Mouse (Mus musculus) midbrain, embryonic 13.5 days (tissue): Measurements from ENCODE around the gene Ctnna2. TPM values are rescaled to one million over a fixed set of nuclear protein-coding genes. Genes with fewer than 3 reads are reported as not detected.
A peak's percentile ranks its signal among the peaks of the same experiment; 100 is the strongest.

Experiments used
- ATAC-seq: fragments of 200-750 bp; cut with Nextera tagmentation; 2 replicates; pipeline ENCODE4 v1.8.0; 2017; ENCODE audit warnings: mild to moderate bottlenecking, moderate TSS enrichment, moderate library complexity
- H3K27ac ChIP-seq: fragments of 300-500 bp; sonication (generic); 2 replicates; pipeline ENCODE4 v1.5.1; 2015; ENCODE audit warnings: inconsistent platforms, mild to moderate bottlenecking, moderate library complexity
- H3K27me3 ChIP-seq: fragments of 300-500 bp; sonication (generic); 2 replicates; pipeline ENCODE4 v1.6.1; 2015; ENCODE audit warnings: mild to moderate bottlenecking, inconsistent platforms
- H3K36me3 ChIP-seq: fragments of 300-500 bp; sonication (generic); 2 replicates; pipeline ENCODE4 v1.6.1; 2015; ENCODE audit warnings: mild to moderate bottlenecking, inconsistent platforms
- H3K4me1 ChIP-seq: fragments of 300-500 bp; sonication (generic); replicated peaks from 2 replicates; pipeline ENCODE4 v1.6.1; 2015; ENCODE audit warnings: inconsistent platforms
- H3K4me2 ChIP-seq: fragments of 300-500 bp; sonication (generic); replicated peaks from 2 replicates; pipeline ENCODE4 v1.6.1; 2015; ENCODE audit warnings: moderate library complexity, mild to moderate bottlenecking, inconsistent platforms
- H3K4me3 ChIP-seq: fragments of 300-500 bp; sonication (generic); replicated peaks from 2 replicates; pipeline ENCODE4 v1.5.1; 2015; ENCODE audit warnings: mild to moderate bottlenecking, inconsistent platforms
- H3K9ac ChIP-seq: fragments of 300-500 bp; sonication (generic); replicated peaks from 2 replicates; pipeline ENCODE4 v1.6.1; 2015; ENCODE audit warnings: mild to moderate bottlenecking, inconsistent platforms
- H3K9me3 ChIP-seq: fragments of 300-500 bp; sonication (generic); 2 replicates; pipeline ENCODE4 v1.6.1; 2016; ENCODE audit warnings: mild to moderate bottlenecking, inconsistent platforms
- WGBS: fragments of 180-500 bp; shearing (Covaris S2); methylation state at CpG from one replicate; pipeline ENCODE4 v1.1.7; 2015; 5-methylcytosine and 5-hydroxymethylcytosine counted together
- polyA plus RNA-seq: library from polyadenylated mRNA; unstranded; fragments of >200 nt; fragmentation: Nextera tagmentation; extraction: Ambion mirVana; gene quantifications from 2 replicates; pipeline ENCODE4 v1.2.1, GENCODE M21; 2015

The Ctnna2 gene
- polyA plus RNA-seq, 1 experiment from 2014 or later: 137 TPM

DNA sequence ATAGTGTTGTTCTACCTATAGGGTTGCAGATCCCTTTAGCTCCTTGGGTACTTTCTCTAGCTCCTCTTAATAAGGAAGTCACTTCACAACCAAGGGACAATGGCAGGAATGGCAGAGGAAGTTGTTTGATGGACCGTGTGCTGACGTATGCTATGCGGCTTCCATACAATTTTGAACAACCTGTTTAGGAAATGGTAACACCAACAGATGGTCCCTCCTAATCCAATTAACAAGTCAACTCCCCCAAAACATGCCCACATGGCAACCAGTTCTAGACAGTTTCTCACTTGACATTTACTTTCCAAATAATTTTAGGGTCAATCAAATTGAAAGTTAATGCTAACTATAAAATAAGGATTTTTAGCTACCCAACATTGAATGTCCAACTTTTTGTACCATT is 176.9 kb downstream of the Ctnna2 start:
- Histone ChIP-seq H3K36me3 (no peaks in the 10 kb centered on the region), H3K27ac (no peak overlapping the region), H3K27me3 (no peaks in the 10 kb centered on the region), H3K9ac (no peak overlapping the region), H3K4me2 (no peak overlapping the region), H3K4me1 (0 out of 2 replicates have a peak, but pooled peaks cover 4% of the 10 kb centered on the region), H3K4me3 (no peak overlapping the region), H3K9me3 (no peaks in the 10 kb centered on the region)
- ATAC-seq: no peak
- WGBS: 66% methylated on average over 3 of the region's 3 CpGs

GRCm38 (mm10) chr6:77783342-77783741 is 196.2 kb downstream of the Ctnna2 start:
- Histone ChIP-seq H3K4me1 (peaks cover 6% of the 10 kb centered on the region), H3K9ac (no peak overlapping the region), H3K4me2 (no peak overlapping the region), H3K27me3 (no peaks in the 10 kb centered on the region), H3K27ac (no peak overlapping the region), H3K4me3 (no peak overlapping the region), H3K36me3 (no peaks in the 10 kb centered on the region), H3K9me3 (no peaks in the 10 kb centered on the region)
- ATAC-seq: no peak
- 60% methylated on average over 3 of the region's 3 CpGs for WGBS

DNA sequence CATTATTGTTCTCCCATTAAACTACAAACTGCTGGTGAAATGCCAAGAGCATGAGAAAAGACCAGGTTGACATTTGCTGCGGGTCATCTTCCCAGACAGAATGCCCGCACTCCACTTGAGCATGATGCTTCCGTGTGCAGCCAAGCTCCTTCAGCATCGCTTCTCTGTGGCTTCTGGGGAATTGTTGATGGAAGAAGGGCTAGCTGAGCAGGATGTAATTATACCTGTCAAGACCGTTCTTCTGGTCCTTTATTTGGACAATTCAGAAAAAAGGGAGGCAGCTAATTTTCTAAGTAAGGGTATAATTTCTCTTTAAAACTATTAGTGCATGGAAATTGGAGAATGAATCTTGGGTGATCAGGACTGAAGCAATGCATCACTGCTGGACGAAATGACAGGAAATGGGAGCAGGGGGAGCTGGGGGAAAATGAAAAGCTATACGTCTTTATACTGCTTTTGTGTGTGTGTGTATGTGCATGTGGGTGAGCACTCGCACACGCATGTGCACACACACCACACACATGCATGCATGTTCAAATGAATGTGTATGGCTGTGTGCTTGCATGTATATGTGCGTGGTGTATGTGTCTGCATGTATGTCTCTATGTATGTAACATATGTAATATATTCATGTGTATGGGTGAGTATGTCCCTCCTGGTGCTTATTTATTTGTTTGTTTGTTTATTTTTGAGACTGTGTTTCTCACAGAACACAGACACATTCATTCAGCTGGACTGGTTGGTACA is 211.0 kb downstream of the Ctnna2 start:
- Histone ChIP-seq H3K9me3 (no peaks in the 10 kb centered on the region), H3K9ac (no peak overlapping the region), H3K4me1 (0 out of 2 replicates have a peak, but pooled peaks cover 2% of the 10 kb centered on the region), H3K4me3 (no peak overlapping the region), H3K36me3 (0 out of 2 replicates have a peak, but pooled peaks cover 3% of the 10 kb centered on the region), H3K4me2 (no peak overlapping the region), H3K27ac (no peak overlapping the region), H3K27me3 (no peaks in the 10 kb centered on the region)
- 88% methylated on average over 10 of the region's 10 CpGs for WGBS
- no peak for ATAC-seq

GRCm38 (mm10) chr6:77758164-77758563 is 221.3 kb downstream of the Ctnna2 start:
- Histone ChIP-seq H3K9me3 (no peaks in the 10 kb centered on the region), H3K4me3 (no peak overlapping the region), H3K27me3 (no peaks in the 10 kb centered on the region), H3K4me1 (no peaks in the 10 kb centered on the region), H3K9ac (no peak overlapping the region), H3K4me2 (no peak overlapping the region), H3K36me3 (no peaks in the 10 kb centered on the region), H3K27ac (no peak overlapping the region)
- no peak for ATAC-seq
- WGBS: 85% methylated on average over 3 of the region's 3 CpGs

DNA sequence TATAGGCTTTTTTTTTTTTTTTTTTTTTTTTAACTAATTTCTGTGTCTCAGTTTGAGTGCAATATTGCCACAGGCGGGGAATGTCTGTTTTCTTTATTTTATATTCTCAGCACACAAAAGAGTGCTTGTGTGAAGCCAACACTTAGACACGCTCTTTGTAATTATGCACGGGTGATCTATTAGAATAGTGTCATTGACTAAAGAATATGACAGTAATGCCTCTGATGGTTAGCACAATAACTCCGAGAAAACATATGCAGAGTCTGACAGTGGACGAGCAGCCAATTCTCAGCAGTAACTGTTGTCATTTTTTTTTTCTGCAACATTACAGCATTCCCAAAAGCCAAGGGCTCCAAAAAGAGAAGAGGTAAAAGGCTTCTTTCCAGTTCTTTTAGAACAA is 234.1 kb downstream of the Ctnna2 start:
- WGBS: 26% methylated on average over 5 of the region's 5 CpGs
- no peak overlapping the region for H3K4me2 ChIP-seq
- ATAC-seq: peak; percentile 59; the same call in 1 of the 2 replicates
- H3K27ac ChIP-seq: peak overlapping the region; percentile 26; the same call in 1 of the 2 replicates
- H3K4me3 ChIP-seq: no peak overlapping the region
- no peaks in the 10 kb centered on the region for H3K9me3 ChIP-seq
- H3K36me3 ChIP-seq: 0 out of 2 replicates have a peak, but pooled peaks cover 7% of the 10 kb centered on the region
- no peaks in the 10 kb centered on the region for H3K27me3 ChIP-seq
- peaks cover 16% of the 10 kb centered on the region for H3K4me1 ChIP-seq
- H3K9ac ChIP-seq: no peak overlapping the region

DNA sequence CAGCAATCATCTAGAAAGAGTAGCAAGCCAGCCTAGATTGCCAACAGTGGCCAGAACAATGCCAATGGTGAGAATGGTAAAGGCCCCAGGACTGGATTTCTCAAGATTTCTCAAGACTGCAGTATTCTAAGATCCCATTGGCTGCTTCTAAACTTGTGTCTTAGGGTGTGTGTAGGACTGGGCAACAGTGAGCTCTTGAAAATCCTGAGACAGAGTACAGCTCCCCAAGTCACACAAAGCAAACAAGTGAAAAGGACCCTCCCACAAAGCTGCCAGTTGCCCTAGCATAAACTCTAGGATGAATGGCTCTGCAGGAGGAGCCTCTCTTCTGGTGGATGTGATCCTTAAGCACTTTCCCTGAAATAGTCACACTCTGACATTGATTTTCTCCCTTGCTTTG is 235.8 kb downstream of the Ctnna2 start:
- peaks cover 16% of the 10 kb centered on the region for H3K4me1 ChIP-seq
- no peak overlapping the region for H3K4me2 ChIP-seq

GRCm38 (mm10) chr6:77742988-77743387 is 236.5 kb downstream of the Ctnna2 start:
- no peak overlapping the region for H3K9ac ChIP-seq
- WGBS: 7% methylated on average over 1 of the region's 1 CpGs
- H3K9me3 ChIP-seq: no peaks in the 10 kb centered on the region
- no peak overlapping the region for H3K27ac ChIP-seq
- ATAC-seq: no peak
- H3K4me3 ChIP-seq: no peak overlapping the region
- H3K36me3 ChIP-seq: no peaks in the 10 kb centered on the region
- H3K4me1 ChIP-seq: peaks cover 16% of the 10 kb centered on the region
- H3K27me3 ChIP-seq: no peaks in the 10 kb centered on the region
- H3K4me2 ChIP-seq: no peak overlapping the region

More for the DNA sequence above, 235.8 kb downstream of the Ctnna2 start:
- ATAC-seq: no peak
- Histone ChIP-seq H3K27ac (no peak overlapping the region), H3K27me3 (no peaks in the 10 kb centered on the region), H3K36me3 (0 out of 2 replicates have a peak, but pooled peaks cover 1% of the 10 kb centered on the region), H3K4me3 (no peak overlapping the region), H3K9ac (no peak overlapping the region), H3K9me3 (no peaks in the 10 kb centered on the region)

GRCm38 (mm10) chr6:77738640-77739039 is 240.9 kb downstream of the Ctnna2 start:
- Histone ChIP-seq H3K36me3 (no peaks in the 10 kb centered on the region), H3K9me3 (no peaks in the 10 kb centered on the region), H3K9ac (no peak overlapping the region), H3K27me3 (no peaks in the 10 kb centered on the region), H3K27ac (no peak overlapping the region), H3K4me2 (no peak overlapping the region), H3K4me1 (peaks cover 5% of the 10 kb centered on the region), H3K4me3 (no peak overlapping the region)
- no peak for ATAC-seq
- WGBS: 50% methylated on average over 4 of the region's 4 CpGs

DNA sequence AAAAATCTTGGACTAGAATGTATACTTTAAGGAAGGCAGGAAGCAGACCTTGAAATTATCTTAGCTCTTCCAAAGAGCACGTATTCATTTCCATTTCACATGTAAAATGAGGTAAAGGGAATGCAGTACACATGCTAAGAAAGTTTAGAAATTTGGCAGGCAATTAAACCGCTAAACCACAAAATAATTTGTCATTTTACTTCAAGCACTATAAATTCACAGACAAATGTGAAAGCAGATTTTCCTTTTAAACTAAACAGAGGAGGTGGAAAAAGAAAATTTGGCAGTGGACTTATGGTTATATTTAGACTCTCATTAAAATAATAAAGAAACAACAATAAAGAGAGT is 254.6 kb downstream of the Ctnna2 start:
- Histone ChIP-seq H3K27me3 (no peaks in the 10 kb centered on the region), H3K4me2 (no peak overlapping the region), H3K36me3 (no peaks in the 10 kb centered on the region), H3K27ac (no peak overlapping the region), H3K4me1 (no peaks in the 10 kb centered on the region), H3K4me3 (no peak overlapping the region), H3K9me3 (no peaks in the 10 kb centered on the region), H3K9ac (no peak overlapping the region)
- 91% methylated on average over 2 of the region's 2 CpGs for WGBS
- ATAC-seq: no peak

DNA sequence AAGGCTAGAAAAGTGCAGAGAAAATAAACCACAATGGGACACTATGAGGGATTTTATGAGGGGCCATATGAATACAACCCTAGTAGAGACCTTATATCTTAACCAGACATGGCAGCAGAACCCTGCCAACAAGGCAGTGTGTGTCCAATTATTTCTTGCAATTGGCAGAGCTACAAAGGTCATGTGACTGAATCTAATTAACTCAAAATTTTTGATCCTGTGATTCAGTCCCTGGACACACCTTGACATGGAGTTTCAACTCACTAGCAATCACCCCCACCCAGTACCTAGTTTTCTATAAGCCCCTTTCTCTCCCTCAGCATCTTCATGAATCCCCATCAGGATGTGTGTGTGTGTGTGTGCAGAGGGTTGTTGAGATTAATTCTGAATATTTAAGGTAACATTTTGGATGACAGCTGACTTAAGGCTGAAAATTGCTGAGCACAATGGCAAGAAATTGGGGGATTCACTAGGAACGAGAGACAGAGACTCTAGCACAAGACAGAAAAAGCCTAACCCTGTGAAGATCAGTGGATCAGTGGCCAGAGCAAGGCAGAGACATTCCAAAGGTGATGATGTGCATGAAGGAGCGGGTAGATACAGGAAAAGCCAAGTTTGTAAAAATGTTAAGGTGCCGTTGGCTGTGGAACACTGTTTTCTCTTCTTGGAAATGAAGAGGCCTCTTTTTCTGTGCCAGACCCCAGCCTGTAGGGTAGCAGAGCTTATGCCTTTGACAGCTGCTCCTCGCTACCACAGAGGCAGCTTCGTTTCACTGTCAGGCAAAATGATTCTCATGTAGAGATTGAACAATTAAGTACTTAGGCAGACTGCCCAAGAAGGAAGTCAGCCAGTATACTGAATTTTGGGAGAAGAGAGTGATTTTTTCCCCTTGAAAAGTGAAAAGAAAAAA is 255.2 kb downstream of the Ctnna2 start:
- Histone ChIP-seq H3K4me3 (no peak overlapping the region), H3K36me3 (no peaks in the 10 kb centered on the region), H3K9ac (no peak overlapping the region), H3K9me3 (no peaks in the 10 kb centered on the region), H3K4me1 (no peaks in the 10 kb centered on the region), H3K4me2 (no peak overlapping the region), H3K27me3 (no peaks in the 10 kb centered on the region), H3K27ac (peak overlapping the region; percentile 30; the same call in 1 of the 2 replicates)
- no peak for ATAC-seq
- WGBS: 59% methylated on average over 5 of the region's 5 CpGs

DNA sequence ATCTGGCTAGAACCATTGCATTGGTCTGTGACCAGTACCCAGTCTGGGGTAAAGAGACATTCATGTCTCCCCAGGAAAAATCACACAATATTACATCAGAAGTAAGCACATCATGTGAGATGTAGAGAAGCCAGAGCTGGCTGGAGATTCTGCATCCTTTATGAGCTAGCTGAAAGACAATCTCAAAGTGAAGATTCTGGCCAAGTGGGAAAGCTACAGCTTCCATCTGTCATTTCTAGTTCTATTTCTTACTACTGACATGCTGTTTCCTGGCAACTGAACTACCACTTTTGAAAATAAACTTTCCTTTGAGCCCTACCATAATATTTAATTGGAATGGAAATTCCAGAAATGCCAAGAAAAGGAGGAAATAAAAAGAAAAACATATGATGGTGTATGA is 285.4 kb downstream of the Ctnna2 start:
- H3K9me3 ChIP-seq: no peaks in the 10 kb centered on the region
- 0 out of 2 replicates have a peak, but pooled peaks cover 2% of the 10 kb centered on the region for H3K4me1 ChIP-seq
- H3K4me3 ChIP-seq: no peak overlapping the region
- no peak overlapping the region for H3K9ac ChIP-seq
- no peaks in the 10 kb centered on the region for H3K36me3 ChIP-seq
- H3K27me3 ChIP-seq: no peaks in the 10 kb centered on the region
- no peak overlapping the region for H3K4me2 ChIP-seq
- no peak overlapping the region for H3K27ac ChIP-seq
- no peak for ATAC-seq

GRCm38 (mm10) chr6:77687173-77687572 is 292.3 kb downstream of the Ctnna2 start:
- 94% methylated on average over 1 of the region's 1 CpGs for WGBS
- H3K27ac ChIP-seq: no peak overlapping the region
- H3K4me2 ChIP-seq: no peak overlapping the region
- no peaks in the 10 kb centered on the region for H3K27me3 ChIP-seq
- H3K4me1 ChIP-seq: no peaks in the 10 kb centered on the region; the same call in 1 of the 2 replicates
- H3K9me3 ChIP-seq: no peaks in the 10 kb centered on the region
- no peak for ATAC-seq
- H3K36me3 ChIP-seq: no peaks in the 10 kb centered on the region
- H3K9ac ChIP-seq: no peak overlapping the region
- H3K4me3 ChIP-seq: no peak overlapping the region
